In the genomic region with DNA sequence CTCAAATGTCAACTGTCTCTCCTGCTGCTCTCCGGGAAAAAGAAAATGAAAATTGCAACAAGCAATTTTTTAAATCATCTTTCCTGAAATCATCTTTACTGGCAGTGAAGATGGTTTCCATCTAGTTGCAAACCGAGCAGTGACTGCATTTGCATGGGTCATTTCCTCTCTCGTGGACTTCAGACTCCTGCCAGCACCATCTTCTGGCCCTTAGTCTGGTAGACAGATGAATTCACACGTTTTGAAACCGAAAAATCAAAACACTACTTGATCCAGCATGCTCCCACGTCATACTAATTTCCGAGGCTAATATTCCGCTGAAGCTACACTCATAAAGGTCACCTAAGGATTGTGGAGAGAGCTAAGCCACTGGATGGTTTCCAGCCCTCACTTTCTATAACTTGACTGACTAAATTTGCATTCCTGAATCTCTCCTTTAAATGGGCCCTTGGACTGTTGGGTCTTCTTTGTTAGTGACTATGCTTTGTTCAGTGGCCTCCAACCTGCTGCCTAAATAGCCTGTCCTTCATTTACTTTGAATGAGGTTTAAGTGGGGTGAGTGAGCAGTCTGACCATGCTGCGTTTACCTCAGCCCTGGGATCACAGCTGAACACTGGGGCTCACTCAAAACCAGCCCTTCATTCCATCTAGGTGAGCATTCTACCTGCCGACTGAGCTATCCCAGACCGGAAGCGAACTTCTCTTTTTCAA, we compare ENCODE assay signal across 8 mouse cellular contexts. TPM values are rescaled to one million over a fixed set of nuclear protein-coding genes. Genes with fewer than 3 reads are reported as not detected.
DNase-seq lines count a peak whose midpoint lies in the region; ATAC-seq lines count a peak whose summit lies in the region.

No protein-coding gene starts in this region.

- peak overlapping the region; percentile 81 for H3K9ac ChIP-seq in heart, embryonic 11.5 days (ENCODE audit: low read depth, low read length)
- H3K9ac ChIP-seq in kidney, embryonic 16.5 days (replicated peaks; ENCODE audit: low read length), result peak overlapping the region; percentile 83; the same call in 1 of the 2 replicates
- H3K9ac ChIP-seq in midbrain, embryonic 13.5 days (replicated peaks), result peak overlapping the region; percentile 92

- H3K9me3 ChIP-seq in heart, embryonic 11.5 days (replicated peaks; ENCODE audit: control insufficient read depth, low read length), result no peaks in the 10 kb centered on the region
- no peaks in the 10 kb centered on the region for H3K9me3 ChIP-seq in kidney, embryonic 16.5 days (ENCODE audit: low read length)
- H3K9me3 ChIP-seq in midbrain, embryonic 13.5 days, result no peaks in the 10 kb centered on the region

- peaks cover 2% of the 10 kb centered on the region; the same call in 1 of the 2 replicates for H3K4me1 ChIP-seq in heart, embryonic 11.5 days (ENCODE audit: control insufficient read depth, insufficient read depth, low read length)
- H3K4me1 ChIP-seq in kidney, embryonic 16.5 days (ENCODE audit: insufficient read depth, low read length), result peaks cover 11% of the 10 kb centered on the region; the same call in 1 of the 2 replicates
- peaks cover 26% of the 10 kb centered on the region for H3K4me1 ChIP-seq in midbrain, embryonic 13.5 days (replicated peaks)

- H3K27ac ChIP-seq in heart, embryonic 11.5 days (ENCODE audit: low read depth, low read length), result no peak overlapping the region
- H3K27ac ChIP-seq in kidney, embryonic 16.5 days (ENCODE audit: low read length), result peak overlapping the region; percentile 84
- peak overlapping the region; percentile 86 for H3K27ac ChIP-seq in midbrain, embryonic 13.5 days

- H3K27me3 ChIP-seq in heart, embryonic 11.5 days (ENCODE audit: control insufficient read depth, insufficient read depth, low read length), result no peaks in the 10 kb centered on the region
- 0 out of 2 replicates have a peak, but pooled peaks cover 3% of the 10 kb centered on the region for H3K27me3 ChIP-seq in kidney, embryonic 16.5 days (ENCODE audit: insufficient read depth, low read length)
- H3K27me3 ChIP-seq in midbrain, embryonic 13.5 days, result peaks cover 39% of the 10 kb centered on the region

- peak overlapping the region; percentile 69 for H3K4me3 ChIP-seq in heart, embryonic 11.5 days (ENCODE audit: low read depth, low read length)
- peak overlapping the region; percentile 83 for H3K4me3 ChIP-seq in kidney, embryonic 16.5 days (ENCODE audit: low read length)
- peak overlapping the region; percentile 76 for H3K4me3 ChIP-seq in midbrain, embryonic 13.5 days (replicated peaks)

- H3K36me3 ChIP-seq in heart, embryonic 11.5 days (ENCODE audit: control insufficient read depth, insufficient read depth, low read length), result no peaks in the 10 kb centered on the region
- H3K36me3 ChIP-seq in kidney, embryonic 16.5 days (ENCODE audit: insufficient read depth, low read length), result no peaks in the 10 kb centered on the region
- H3K36me3 ChIP-seq in midbrain, embryonic 13.5 days, result no peaks in the 10 kb centered on the region

- 30% methylated on average over 12 of the region's 12 CpGs for WGBS in heart, embryonic 11.5 days (ENCODE audit: insufficient replicate concordance)
- WGBS in kidney, embryonic 16.5 days, result 27% methylated on average over 12 of the region's 12 CpGs
- WGBS in midbrain, embryonic 13.5 days, result 12% methylated on average over 12 of the region's 12 CpGs

- H3K4me2 ChIP-seq in heart, embryonic 11.5 days, result peak overlapping the region; percentile 93
- H3K4me2 ChIP-seq in kidney, embryonic 16.5 days (replicated peaks; ENCODE audit: low read depth, low read length), result peak overlapping the region; percentile 96
- peak overlapping the region; percentile 96 for H3K4me2 ChIP-seq in midbrain, embryonic 13.5 days (replicated peaks)

- ATAC-seq in heart, embryonic 11.5 days (replicated peaks; ENCODE audit: insufficient number of reproducible peaks, low FRiP score, low TSS enrichment), result no peak
- no peak for ATAC-seq in kidney, embryonic 16.5 days (ENCODE audit: low FRiP score, low TSS enrichment)
- ATAC-seq in midbrain, embryonic 13.5 days, result no peak; the same call in 1 of the 2 replicates

- peak; percentile 12 to 17 for DNase-seq in B cell, adult 2 months
- DNase-seq in R1 (ENCODE audit: low read depth, low spot score), result peak; percentile 56
- no peak for DNase-seq in gastrocnemius, postnatal 10 days
- DNase-seq in right cerebral cortex, postnatal 25 days, result no peak
- no peak for DNase-seq in c-Kit-positive CD71-positive TER-119-positive erythroid progenitor cells, embryonic 14.5 days (ENCODE audit: low spot score)

RNA-seq across cellular contexts. Expression of gene Dgkh, which starts 0.9 kb away (rescaled TPM):
- 2.1 and 2.9 TPM in 2 replicates for polyA plus RNA-seq in heart, embryonic 11.5 days (2014; fragmentation: Nextera tagmentation; extraction: Ambion mirVana)
- polyA plus RNA-seq in kidney, embryonic 16.5 days (2015; fragmentation: Nextera tagmentation; extraction: Ambion mirVana), result 1.9 and 2.1 TPM in 2 replicates
- polyA plus RNA-seq in midbrain, embryonic 13.5 days (2015; fragmentation: Nextera tagmentation; extraction: Ambion mirVana), result 1.5 and 1.8 TPM in 2 replicates
- total RNA-seq in gastrocnemius, postnatal 10 days (2021), result 1 to 10 TPM; 6.5 to 8.9 TPM

Comparison
In these comparisons a context has a peak if more than half of its experiments do, and no peak if none do; other contexts are left out.
1. DNase-seq: peak in B cell, adult 2 months (2 of 2) and R1 (single experiment); none in gastrocnemius, postnatal 10 days (single experiment), right cerebral cortex, postnatal 25 days (single experiment) and c-Kit-positive CD71-positive TER-119-positive erythroid progenitor cells, embryonic 14.5 days (single experiment).
2. Peak in every context shown above with its lines, with median percentiles within 50 percentile points of each other: H3K4me2 ChIP-seq, H3K4me3 ChIP-seq and H3K9ac ChIP-seq.